Mouse (Mus musculus): Measurements from ENCODE around the gene Asxl2.
"Not testable (repeated sequence)": the region's sequence is repeated elsewhere in the genome, so short reads cannot be mapped to it uniquely, and the experiment has no call there.

Gene Asxl2

GRCm38 (mm10) chr12:3426530-3427034, at the start of gene Asxl2:
TSS of gene Asxl2 (plus strand) at chr12:3426857.
- DNase-seq (ENCODE audit: low read depth, low spot score), result peak; percentile 100

GRCm38 (mm10) chr12:3377190-3377589, 49.5 kb upstream of the Asxl2 start:
- peak; percentile 61 for DNase-seq (ENCODE audit: low read depth, low spot score)

GRCm38 (mm10) chr12:3377755-3378154, 48.9 kb upstream of the Asxl2 start:
- no peak for DNase-seq (ENCODE audit: low read depth, low spot score)

GRCm38 (mm10) chr12:3384860-3385259, 41.8 kb upstream of the Asxl2 start:
- DNase-seq (ENCODE audit: low read depth, low spot score), result no peak

- no peak for DNase-seq (ENCODE audit: low read depth, low spot score)
Measured at GRCm38 (mm10) chr12:3385271-3385670, 41.4 kb upstream of the Asxl2 start.

- DNase-seq (ENCODE audit: low read depth, low spot score), result no peak
Measured at GRCm38 (mm10) chr12:3385940-3386339, 40.7 kb upstream of the Asxl2 start.

GRCm38 (mm10) chr12:3387891-3388290, 38.8 kb upstream of the Asxl2 start:
- DNase-seq (ENCODE audit: low read depth, low spot score), result no peak

- DNase-seq (ENCODE audit: low read depth, low spot score), result no peak
Measured at GRCm38 (mm10) chr12:3389394-3389793, 37.3 kb upstream of the Asxl2 start.

GRCm38 (mm10) chr12:3390071-3390470, 36.6 kb upstream of the Asxl2 start:
- no peak for DNase-seq (ENCODE audit: low read depth, low spot score)

GRCm38 (mm10) chr12:3390577-3391262, 35.9 kb upstream of the Asxl2 start:
- peak; percentile 87 for DNase-seq (ENCODE audit: low read depth, low spot score)

- DNase-seq (ENCODE audit: low read depth, low spot score), result no peak
Measured at GRCm38 (mm10) chr12:3391276-3391675, 35.4 kb upstream of the Asxl2 start.

- no peak for DNase-seq (ENCODE audit: low read depth, low spot score)
Measured at GRCm38 (mm10) chr12:3393140-3393539, 33.5 kb upstream of the Asxl2 start.

- no peak for DNase-seq (ENCODE audit: low read depth, low spot score)
Measured at GRCm38 (mm10) chr12:3396931-3397330, 29.7 kb upstream of the Asxl2 start.

GRCm38 (mm10) chr12:3405662-3406061, 21.0 kb upstream of the Asxl2 start:
- not testable (repeated sequence) for DNase-seq (ENCODE audit: low read depth, low spot score)

- no peak for DNase-seq (ENCODE audit: low read depth, low spot score)
Measured at GRCm38 (mm10) chr12:3406585-3406984, 20.1 kb upstream of the Asxl2 start.

- no peak for DNase-seq (ENCODE audit: low read depth, low spot score)
Measured at GRCm38 (mm10) chr12:3414956-3415355, 11.7 kb upstream of the Asxl2 start.

- no peak for DNase-seq (ENCODE audit: low read depth, low spot score)
Measured at GRCm38 (mm10) chr12:3418761-3419160, 7.9 kb upstream of the Asxl2 start.

GRCm38 (mm10) chr12:3420519-3420918, 6.1 kb upstream of the Asxl2 start:
- no peak for DNase-seq (ENCODE audit: low read depth, low spot score)

GRCm38 (mm10) chr12:3422786-3423185, 3.9 kb upstream of the Asxl2 start:
- DNase-seq (ENCODE audit: low read depth, low spot score), result no peak

GRCm38 (mm10) chr12:3424179-3424578, 2.5 kb upstream of the Asxl2 start:
- DNase-seq (ENCODE audit: low read depth, low spot score), result no peak

GRCm38 (mm10) chr12:3425375-3426341, 999 bp upstream of the Asxl2 start:
- peak; percentile 64 for DNase-seq (ENCODE audit: low read depth, low spot score)
